Mouse (Mus musculus) kidney, adult 2 months (tissue): ENCODE results near the gene Col9a3. TPM values are rescaled to one million over a fixed set of nuclear protein-coding genes. Genes with fewer than 3 reads are reported as not detected.

Experiments used
- DNase-seq: peaks from one replicate; pipeline ENCODE4 v3.0.0; 2021
- H3K27ac ChIP-seq: fragments of 200-500 bp; 2 replicates; pipeline ENCODE4 v1.5.1; 2012; ENCODE audit warnings: low read depth, low read length, control low read depth, inconsistent platforms; ENCODE audit not compliant: insufficient read depth
- H3K27me3 ChIP-seq: fragments of 200-500 bp; replicated peaks from 2 replicates; pipeline ENCODE4 v1.6.1; 2012; ENCODE audit warnings: mild to moderate bottlenecking, moderate library complexity, low read length, inconsistent platforms; ENCODE audit not compliant: control insufficient read depth, insufficient read depth
- H3K36me3 ChIP-seq: fragments of 200-500 bp; 2 replicates; pipeline ENCODE4 v1.6.1; 2012; ENCODE audit warnings: mild to moderate bottlenecking, moderate library complexity, low read length, inconsistent platforms; ENCODE audit not compliant: control insufficient read depth, insufficient read depth
- H3K4me1 ChIP-seq: fragments of 200-500 bp; 2 replicates; pipeline ENCODE4 v1.6.1; 2011; ENCODE audit warnings: low read length; ENCODE audit not compliant: control insufficient read depth, insufficient read depth
- H3K4me3 ChIP-seq: fragments of 200-500 bp; 2 replicates; pipeline ENCODE4 v1.5.1; 2011; ENCODE audit warnings: mild to moderate bottlenecking, low read depth, low read length, control low read depth; ENCODE audit not compliant: insufficient read depth
- CTCF ChIP-seq: fragments of 200-500 bp; conservative IDR thresholded peaks from 2 replicates; pipeline ENCODE4 v1.5.1; 2011; ENCODE audit warnings: low read depth, mild to moderate bottlenecking, control low read depth, low read length, moderate library complexity, mixed read lengths; ENCODE audit not compliant: insufficient read depth, insufficient read length
- POLR2A ChIP-seq: fragments of 200-500 bp; IDR thresholded peaks from one replicate; pipeline ENCODE4 v1.6.1; 2011; ENCODE audit warnings: low read depth, low read length, control low read depth
- WGBS: fragments of 180-500 bp; shearing (Covaris S2); methylation state at CpG from one replicate; pipeline ENCODE4 v1.1.7; 2018; 5-methylcytosine and 5-hydroxymethylcytosine counted together
- polyA plus RNA-seq: library from polyadenylated mRNA; depleted of rRNA; stranded (reverse); fragments of >200 nt; gene quantifications from 2 replicates; pipeline ENCODE4 v1.2.3, GENCODE M21; 2012

The Col9a3 gene
- polyA plus RNA-seq, 1 experiment = 0.42 TPM

- H3K36me3 ChIP-seq = no peaks in the 10 kb centered on the region; the same call in 1 of the 2 replicates
- 0 out of 2 replicates have a peak, but pooled peaks have one; percentile 6 for TF ChIP-seq CTCF
- TF ChIP-seq POLR2A = no peak
- H3K27ac ChIP-seq = no peak overlapping the region
- DNase-seq = no peak
- peaks cover 3% of the 10 kb centered on the region for H3K4me1 ChIP-seq
- H3K4me3 ChIP-seq = peak overlapping the region; percentile 78
- 47% methylated on average over 6 of the region's 6 CpGs for WGBS
- H3K27me3 ChIP-seq = no peaks in the 10 kb centered on the region
Observed at GRCm38 (mm10) chr2:180588736-180589122, 8.9 kb upstream of the Col9a3 start.

- peak; percentile 85 for DNase-seq
- Histone ChIP-seq H3K4me3 (peak within 1 kb of the TSS; percentile 78), H3K4me1 (no peaks in the 10 kb centered on the region; the same call in 1 of the 2 replicates), H3K27ac (peak within 1 kb of the TSS; percentile 84), H3K27me3 (no peaks in the 10 kb centered on the region), H3K36me3 (no peaks in the 10 kb centered on the region; the same call in 1 of the 2 replicates)
- WGBS = under 1% methylated on average over 67 of the region's 67 CpGs
- TF ChIP-seq POLR2A (peak; percentile 5), CTCF (no peak)
Observed at GRCm38 (mm10) chr2:180589123-180589831, 8.3 kb upstream of the Col9a3 start, which contains the start of gene Ogfr. Ogfr (plus strand) TSS chr2:180589245.

- WGBS = 16% methylated on average over 39 of the region's 41 CpGs
- DNase-seq = no peak
- TF ChIP-seq CTCF (no peak), POLR2A (no peak)
- Histone ChIP-seq H3K4me1 (no peaks in the 10 kb centered on the region), H3K36me3 (no peaks in the 10 kb centered on the region; the same call in 1 of the 2 replicates), H3K4me3 (no peak overlapping the region), H3K27ac (no peak overlapping the region), H3K27me3 (no peaks in the 10 kb centered on the region)
Observed at GRCm38 (mm10) chr2:180598157-180598705, 641 bp downstream of the Col9a3 start.

GRCm38 (mm10) chr2:180600569-180601021 is 3.0 kb downstream of the Col9a3 start:
- Histone ChIP-seq H3K27ac (no peak overlapping the region), H3K36me3 (no peaks in the 10 kb centered on the region), H3K4me3 (no peak overlapping the region), H3K4me1 (no peaks in the 10 kb centered on the region), H3K27me3 (no peaks in the 10 kb centered on the region)
- TF ChIP-seq POLR2A (no peak), CTCF (no peak)
- DNase-seq = no peak
- WGBS = 36% methylated on average over 9 of the region's 9 CpGs

DNA sequence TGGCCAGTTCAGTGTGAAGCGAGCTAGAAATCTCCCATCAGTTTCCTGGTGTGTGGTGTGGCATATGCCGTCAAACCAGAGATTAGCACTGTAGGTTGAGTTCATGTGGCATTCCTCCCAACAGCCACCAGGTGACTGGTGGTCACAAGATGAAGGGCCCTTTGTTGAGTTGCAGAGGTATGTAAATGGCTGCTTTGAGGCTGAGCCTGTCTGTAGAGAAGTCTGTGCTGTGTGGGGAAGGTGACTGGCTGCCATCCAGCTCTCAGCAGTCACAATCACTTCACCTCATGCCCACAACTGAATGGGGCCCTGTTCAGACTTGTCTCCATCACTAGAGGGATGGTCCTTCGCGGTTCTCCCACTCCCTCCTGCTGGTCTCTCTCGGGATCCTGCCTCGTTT is 7.2 kb downstream of the Col9a3 start:
- no peaks in the 10 kb centered on the region for H3K36me3 ChIP-seq
- H3K4me1 ChIP-seq = no peaks in the 10 kb centered on the region
- H3K27me3 ChIP-seq = no peaks in the 10 kb centered on the region
- no peak for DNase-seq
- H3K4me3 ChIP-seq = no peak overlapping the region
- WGBS = 75% methylated on average over 6 of the region's 6 CpGs
- TF ChIP-seq POLR2A (no peak), CTCF (no peak)
- no peak overlapping the region for H3K27ac ChIP-seq

DNA sequence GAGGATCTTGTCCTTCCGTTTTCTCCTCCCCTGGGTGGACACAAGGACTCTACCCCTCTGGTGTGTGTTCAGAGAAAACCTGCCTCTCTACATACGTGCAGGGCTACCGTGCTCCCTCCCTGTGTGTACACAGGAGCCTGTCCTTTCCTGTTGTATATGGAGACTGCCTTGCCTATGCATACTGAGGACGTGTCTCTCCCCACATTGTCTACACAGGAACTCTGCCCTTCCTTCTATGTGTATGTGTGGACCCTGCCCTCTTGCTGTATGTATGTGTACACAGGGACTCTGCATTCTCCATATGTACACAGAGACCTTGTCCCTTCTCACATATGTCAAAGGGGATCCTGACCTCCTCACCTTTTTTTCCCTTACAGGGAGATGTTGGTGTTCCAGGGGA is 12.7 kb downstream of the Col9a3 start:
- WGBS = 78% methylated on average over 4 of the region's 4 CpGs
- TF ChIP-seq CTCF = no peak
- no peak for TF ChIP-seq POLR2A
- H3K4me1 ChIP-seq = no peaks in the 10 kb centered on the region
- H3K27me3 ChIP-seq = no peaks in the 10 kb centered on the region
- DNase-seq = no peak
- no peak overlapping the region for H3K4me3 ChIP-seq
- H3K27ac ChIP-seq = no peak overlapping the region
- no peaks in the 10 kb centered on the region for H3K36me3 ChIP-seq

- Histone ChIP-seq H3K27me3 (no peaks in the 10 kb centered on the region), H3K4me1 (no peaks in the 10 kb centered on the region), H3K27ac (no peak overlapping the region), H3K36me3 (no peaks in the 10 kb centered on the region), H3K4me3 (no peak overlapping the region)
- 74% methylated on average over 2 of the region's 2 CpGs for WGBS
- no peak for TF ChIP-seq CTCF
- no peak for TF ChIP-seq POLR2A
- no peak for DNase-seq
Observed at GRCm38 (mm10) chr2:180611882-180612281, 14.3 kb downstream of the Col9a3 start.
